Mouse (Mus musculus) myocyte (in vitro differentiated cells): ENCODE results near the gene Snx29. TPM values are rescaled to one million over a fixed set of nuclear protein-coding genes. Genes with fewer than 3 reads are reported as not detected.

ENCODE experiments used
- H3K27me3 ChIP-seq: one replicate; pipeline ENCODE4 v1.6.1; 2011; ENCODE audit not compliant: control insufficient read depth, insufficient read depth, insufficient read length
- H3K36me3 ChIP-seq: one replicate; pipeline ENCODE4 v1.6.1; 2011; ENCODE audit not compliant: control insufficient read depth, insufficient read depth
- H3K4me2 ChIP-seq: one replicate; pipeline ENCODE4 v1.6.1; 2011; ENCODE audit warnings: low read depth, control low read depth
- H3K4me3 ChIP-seq: one replicate; pipeline ENCODE4 v1.5.1; 2011; ENCODE audit warnings: mild to moderate bottlenecking, control low read depth, moderate library complexity
- H3K79me2 ChIP-seq: one replicate; pipeline ENCODE4 v1.6.1; 2011; ENCODE audit not compliant: control insufficient read depth, insufficient read depth
- H3ac ChIP-seq: one replicate; pipeline ENCODE4 v1.6.1; 2011; ENCODE audit not compliant: control insufficient read depth, insufficient read length
- CEBPB ChIP-seq: IDR thresholded peaks from 2 replicates; pipeline ENCODE4 v1.6.1; 2011; ENCODE audit warnings: mild to moderate bottlenecking, moderate library complexity; ENCODE audit not compliant: poor library complexity, insufficient read depth, severe bottlenecking
- E2F4 ChIP-seq: IDR thresholded peaks from one replicate; pipeline ENCODE4 v1.6.1; 2011; ENCODE audit warnings: mild to moderate bottlenecking, control low read depth, moderate library complexity; ENCODE audit not compliant: insufficient read depth
- MAX ChIP-seq: IDR thresholded peaks from one replicate; pipeline ENCODE4 v1.6.1; 2011; ENCODE audit warnings: low read depth, mild to moderate bottlenecking, control low read depth
- MYOD1 ChIP-seq, 3 experiments: IDR thresholded peaks; one replicate each; pipeline ENCODE4 v1.6.1; 2011; ENCODE audit warnings: control low read depth in 2 of 3, low read depth in 2 of 3, mild to moderate bottlenecking in 2 of 3, moderate library complexity in 1 of 3; ENCODE audit not compliant: insufficient read length in 2 of 3, control insufficient read depth in 1 of 3
- MYOG ChIP-seq, 3 experiments: IDR thresholded peaks; one replicate each; pipeline ENCODE4 v1.6.1; 2011; ENCODE audit warnings: control low read depth in 2 of 3, low read depth in 2 of 3, mild to moderate bottlenecking in 2 of 3; ENCODE audit not compliant: insufficient read length in 2 of 3, control insufficient read depth in 1 of 3, insufficient read depth in 1 of 3
- POLR2A ChIP-seq: IDR thresholded peaks from one replicate; pipeline ENCODE4 v1.6.1; 2011; ENCODE audit warnings: low read depth, mild to moderate bottlenecking, control low read depth, moderate library complexity; ENCODE audit not compliant: insufficient read length
- POLR2AphosphoS2 ChIP-seq: IDR thresholded peaks from one replicate; pipeline ENCODE4 v1.6.1; 2011; ENCODE audit warnings: low read depth, control low read depth; ENCODE audit not compliant: insufficient read length
- REST ChIP-seq: IDR thresholded peaks from one replicate; pipeline ENCODE4 v1.6.1; 2011; ENCODE audit warnings: mild to moderate bottlenecking, control low read depth, moderate library complexity; ENCODE audit not compliant: insufficient read depth, insufficient read length
- SRF ChIP-seq: IDR thresholded peaks from one replicate; pipeline ENCODE4 v1.6.1; 2011; ENCODE audit warnings: low read depth; ENCODE audit not compliant: control insufficient read depth, insufficient read length
- TCF12 ChIP-seq: IDR thresholded peaks from one replicate; pipeline ENCODE4 v1.6.1; 2011; ENCODE audit warnings: mild to moderate bottlenecking, control low read depth; ENCODE audit not compliant: poor library complexity, insufficient read depth, severe bottlenecking
- TCF3 ChIP-seq: IDR thresholded peaks from one replicate; pipeline ENCODE4 v1.6.1; 2011; ENCODE audit warnings: low read depth, control low read depth; ENCODE audit not compliant: insufficient read length
- USF1 ChIP-seq: IDR thresholded peaks from one replicate; pipeline ENCODE4 v1.6.1; 2011; ENCODE audit warnings: low read depth, mild to moderate bottlenecking, control low read depth, moderate library complexity
- polyA plus RNA-seq: library from polyadenylated mRNA; unstranded; fragments of >200 nt; fragmentation: generic; extraction: Trizol; gene quantifications from one replicate; pipeline ENCODE4 v1.2.1, GENCODE M21; 2012; ENCODE audit warnings: missing spikeins

Snx29 gene
- polyA plus RNA-seq, 1 experiment, result 1.7 TPM

DNA sequence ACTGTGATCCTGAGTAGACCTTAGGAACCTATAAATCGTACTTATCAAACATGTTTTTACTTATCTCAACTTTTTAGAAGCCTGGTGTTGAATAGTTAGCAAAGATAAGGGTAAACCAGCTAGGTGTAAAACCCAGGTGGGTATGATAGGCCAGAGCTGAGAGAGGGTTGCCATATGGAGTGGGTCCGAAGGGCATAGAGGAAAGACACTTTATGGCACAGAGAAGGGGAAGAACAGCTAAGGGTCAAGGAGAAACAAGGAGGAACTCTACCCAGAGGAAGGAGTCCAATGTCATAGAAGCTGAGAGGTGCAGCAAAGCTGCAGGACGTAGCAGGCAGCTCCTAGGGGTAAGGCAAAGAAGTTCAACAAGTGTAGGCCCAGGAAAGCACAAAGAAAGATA, 244.9 kb downstream of the Snx29 start:
- Histone ChIP-seq H3K79me2 (no peaks in the 10 kb centered on the region), H3K27me3 (no peaks in the 10 kb centered on the region), H3K4me2 (no peak overlapping the region), H3K36me3 (no peaks in the 10 kb centered on the region), H3ac (no peak overlapping the region), H3K4me3 (no peak overlapping the region)
- TF ChIP-seq POLR2A (no peak), SRF (no peak), USF1 (no peak), MAX (no peak), REST (no peak), MYOD1 (IDR thresholded peaks at IDR 0.05; ENCODE audit: control insufficient read depth in 1 of 3, insufficient read length in 2 of 3, low read depth in 2 of 3) (no peak), E2F4 (no peak), CEBPB (no peak)

DNA sequence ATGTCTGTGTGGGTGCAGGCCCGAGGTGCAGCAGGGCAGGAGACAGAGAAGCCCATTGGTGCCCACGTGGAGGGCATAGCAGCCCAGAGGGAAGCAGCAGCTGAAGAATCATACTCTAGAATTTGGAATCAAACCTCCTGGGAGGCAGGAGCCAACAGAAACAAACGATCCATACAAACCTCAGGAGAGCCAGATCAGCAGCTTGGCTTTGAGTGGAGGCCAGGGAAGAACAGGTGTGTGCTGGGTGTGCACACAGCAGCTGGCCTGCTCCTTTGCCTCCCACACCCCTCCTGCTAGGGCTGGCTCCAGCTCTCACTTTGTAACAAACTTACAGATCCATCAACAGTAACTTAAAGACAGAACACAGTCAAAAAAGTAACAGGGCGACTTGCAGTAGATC, 245.4 kb downstream of the Snx29 start:
- H3K36me3 ChIP-seq, result no peaks in the 10 kb centered on the region
- H3ac ChIP-seq, result no peak overlapping the region
- no peaks in the 10 kb centered on the region for H3K27me3 ChIP-seq
- peak overlapping the region; percentile 14 for H3K4me2 ChIP-seq
- no peak for TF ChIP-seq REST
- no peak for TF ChIP-seq CEBPB
- TF ChIP-seq MYOG (IDR thresholded peaks at IDR 0.05; ENCODE audit: control insufficient read depth in 1 of 3, insufficient read depth in 1 of 3, insufficient read length in 2 of 3, low read depth in 2 of 3), result peak; percentile 96 to 100 (median 97)
- no peak for TF ChIP-seq SRF
- TF ChIP-seq MYOD1 (IDR thresholded peaks at IDR 0.05; ENCODE audit: control insufficient read depth in 1 of 3, insufficient read length in 2 of 3, low read depth in 2 of 3), result peak; percentile 71 to 99 (median 98)
- peak; percentile 95 for TF ChIP-seq TCF3
- peak; percentile 92 for TF ChIP-seq TCF12
- H3K79me2 ChIP-seq, result no peaks in the 10 kb centered on the region
- H3K4me3 ChIP-seq, result no peak overlapping the region

DNA sequence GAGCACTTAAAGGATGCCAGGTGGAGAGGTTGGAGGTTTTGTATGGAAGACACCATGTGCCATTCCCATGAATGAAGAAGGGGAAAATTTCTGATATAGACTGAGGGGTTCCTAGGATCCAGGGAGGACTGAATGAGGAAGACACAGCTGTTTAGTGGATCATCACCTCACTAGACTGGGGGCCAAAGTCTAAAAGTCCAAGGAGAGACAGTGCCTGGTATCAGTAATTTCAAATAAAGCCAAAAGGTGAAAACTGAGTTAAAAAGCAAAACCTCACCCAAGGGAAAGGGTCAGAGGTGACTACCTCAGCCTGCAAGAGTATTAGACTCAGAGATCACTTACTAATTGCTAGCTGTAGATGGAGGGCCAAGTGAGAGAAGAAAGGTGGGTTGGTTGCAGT, 245.9 kb downstream of the Snx29 start:
- no peak overlapping the region for H3ac ChIP-seq
- no peaks in the 10 kb centered on the region for H3K79me2 ChIP-seq
- no peaks in the 10 kb centered on the region for H3K27me3 ChIP-seq
- no peak overlapping the region for H3K4me3 ChIP-seq
- peak overlapping the region; percentile 14 for H3K4me2 ChIP-seq
- H3K36me3 ChIP-seq, result no peaks in the 10 kb centered on the region
- TF ChIP-seq MYOG (IDR thresholded peaks at IDR 0.05; ENCODE audit: control insufficient read depth in 1 of 3, insufficient read depth in 1 of 3, insufficient read length in 2 of 3, low read depth in 2 of 3), result no peak
- TF ChIP-seq TCF3, result no peak
- TF ChIP-seq REST, result no peak
- no peak for TF ChIP-seq MYOD1 (IDR thresholded peaks at IDR 0.05; ENCODE audit: control insufficient read depth in 1 of 3, insufficient read length in 2 of 3, low read depth in 2 of 3)
- no peak for TF ChIP-seq CEBPB
- no peak for TF ChIP-seq SRF
- TF ChIP-seq POLR2A, result no peak
- TF ChIP-seq USF1, result no peak
- TF ChIP-seq MAX, result no peak
- TF ChIP-seq TCF12, result no peak
- no peak for TF ChIP-seq POLR2AphosphoS2
- TF ChIP-seq E2F4, result no peak

GRCm38 (mm10) chr16:11569127-11569526, 246.4 kb downstream of the Snx29 start:
- H3K4me3 ChIP-seq, result no peak overlapping the region
- no peaks in the 10 kb centered on the region for H3K79me2 ChIP-seq
- H3ac ChIP-seq, result no peak overlapping the region
- TF ChIP-seq POLR2A, result no peak
- no peak for TF ChIP-seq TCF12
- no peak for TF ChIP-seq POLR2AphosphoS2
- no peak for TF ChIP-seq MYOD1 (IDR thresholded peaks at IDR 0.05; ENCODE audit: control insufficient read depth in 1 of 3, insufficient read length in 2 of 3, low read depth in 2 of 3)
- no peak for TF ChIP-seq MAX
- no peak for TF ChIP-seq CEBPB
- no peak for TF ChIP-seq E2F4
- no peak for TF ChIP-seq REST
- TF ChIP-seq USF1, result no peak
- no peak for TF ChIP-seq TCF3
- no peak overlapping the region for H3K4me2 ChIP-seq
- H3K36me3 ChIP-seq, result no peaks in the 10 kb centered on the region
- no peaks in the 10 kb centered on the region for H3K27me3 ChIP-seq

GRCm38 (mm10) chr16:11570072-11570471, 247.4 kb downstream of the Snx29 start:
- Histone ChIP-seq H3K4me2 (no peak overlapping the region), H3K79me2 (no peaks in the 10 kb centered on the region), H3ac (no peak overlapping the region), H3K4me3 (no peak overlapping the region), H3K27me3 (no peaks in the 10 kb centered on the region), H3K36me3 (no peaks in the 10 kb centered on the region)
- no peak for TF ChIP-seq REST
- TF ChIP-seq MYOD1 (IDR thresholded peaks at IDR 0.05; ENCODE audit: control insufficient read depth in 1 of 3, insufficient read length in 2 of 3, low read depth in 2 of 3), result peak; percentile 56 to 79 (median 71)
- TF ChIP-seq TCF3, result peak; percentile 8
- peak; percentile 43 for TF ChIP-seq TCF12
- no peak for TF ChIP-seq POLR2AphosphoS2
- peak in 2 of 3 experiments; percentile 85 to 90 for TF ChIP-seq MYOG (IDR thresholded peaks at IDR 0.05; ENCODE audit: control insufficient read depth in 1 of 3, insufficient read depth in 1 of 3, insufficient read length in 2 of 3, low read depth in 2 of 3)
